Mouse (Mus musculus): ENCODE results near the gene Necab3. TPM values are rescaled to one million over a fixed set of nuclear protein-coding genes. Genes with fewer than 3 reads are reported as not detected.

The Necab3 gene
- polyA plus RNA-seq, 1 experiment: 1.2 TPM

- DNase-seq (ENCODE audit: low spot score): no peak
Observed at GRCm38 (mm10) chr2:154571976-154572375, 13.3 kb upstream of the Necab3 start.

DNA sequence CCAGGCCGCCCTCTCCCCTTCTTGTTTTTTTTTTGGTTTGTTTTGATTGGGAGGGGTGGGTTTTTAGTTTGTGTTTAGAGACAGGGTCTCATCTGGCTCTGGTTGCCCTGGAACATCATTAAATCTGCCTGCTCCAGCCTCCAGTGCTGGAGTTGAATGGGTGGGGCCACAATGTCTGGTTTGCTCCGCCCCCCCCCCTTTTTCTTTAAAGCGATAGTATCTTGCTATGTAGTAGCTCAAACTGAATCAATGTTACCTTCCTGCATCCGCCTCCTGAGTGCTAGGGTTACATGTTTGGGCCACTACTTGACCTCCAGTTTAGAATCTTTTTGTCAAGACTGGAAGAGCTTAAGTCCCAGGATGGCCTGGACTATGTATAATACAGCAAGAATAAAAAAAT is 12.6 kb upstream of the Necab3 start:
- DNase-seq (ENCODE audit: low spot score): no peak

GRCm38 (mm10) chr2:154570666-154571065 is 12.0 kb upstream of the Necab3 start:
- DNase-seq (ENCODE audit: low spot score): no peak

- DNase-seq (ENCODE audit: low spot score): peak; percentile 87
Observed at GRCm38 (mm10) chr2:154569836-154570286, 11.2 kb upstream of the Necab3 start, which contains the start of gene E2f1. Gene E2f1, minus strand, starts transcription at chr2:154569892.

- no peak for DNase-seq (ENCODE audit: low spot score)
Observed at GRCm38 (mm10) chr2:154569071-154569748, 10.5 kb upstream of the Necab3 start.

- no peak for DNase-seq (ENCODE audit: low spot score)
Observed at GRCm38 (mm10) chr2:154568329-154569070, 9.8 kb upstream of the Necab3 start.

- DNase-seq (ENCODE audit: low spot score): no peak
Observed at GRCm38 (mm10) chr2:154567766-154568165, 9.1 kb upstream of the Necab3 start.

DNA sequence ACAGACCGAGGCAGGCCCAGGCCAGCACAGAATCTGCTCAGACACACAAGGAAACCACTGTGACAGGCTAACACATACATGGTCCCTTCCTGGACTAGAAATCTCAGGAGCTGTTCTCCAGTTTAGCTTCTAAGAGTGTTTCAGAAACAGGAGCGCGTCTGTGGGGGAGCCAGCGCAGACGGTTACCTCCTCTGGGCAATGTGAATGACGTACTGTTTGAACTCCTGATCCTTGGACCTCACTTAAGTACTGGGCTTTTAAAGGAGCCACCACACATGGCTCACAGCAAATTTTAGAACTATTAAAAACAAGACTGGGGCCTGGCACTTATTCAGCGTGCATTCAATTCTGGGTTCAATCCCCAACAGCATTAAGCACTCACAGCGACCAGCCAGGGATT is 8.0 kb upstream of the Necab3 start:
- DNase-seq (ENCODE audit: low spot score): no peak

- DNase-seq (ENCODE audit: low spot score): no peak
Observed at GRCm38 (mm10) chr2:154565562-154565961, 6.9 kb upstream of the Necab3 start.

- no peak for DNase-seq (ENCODE audit: low spot score)
Observed at GRCm38 (mm10) chr2:154563612-154564170, 5.0 kb upstream of the Necab3 start.

DNA sequence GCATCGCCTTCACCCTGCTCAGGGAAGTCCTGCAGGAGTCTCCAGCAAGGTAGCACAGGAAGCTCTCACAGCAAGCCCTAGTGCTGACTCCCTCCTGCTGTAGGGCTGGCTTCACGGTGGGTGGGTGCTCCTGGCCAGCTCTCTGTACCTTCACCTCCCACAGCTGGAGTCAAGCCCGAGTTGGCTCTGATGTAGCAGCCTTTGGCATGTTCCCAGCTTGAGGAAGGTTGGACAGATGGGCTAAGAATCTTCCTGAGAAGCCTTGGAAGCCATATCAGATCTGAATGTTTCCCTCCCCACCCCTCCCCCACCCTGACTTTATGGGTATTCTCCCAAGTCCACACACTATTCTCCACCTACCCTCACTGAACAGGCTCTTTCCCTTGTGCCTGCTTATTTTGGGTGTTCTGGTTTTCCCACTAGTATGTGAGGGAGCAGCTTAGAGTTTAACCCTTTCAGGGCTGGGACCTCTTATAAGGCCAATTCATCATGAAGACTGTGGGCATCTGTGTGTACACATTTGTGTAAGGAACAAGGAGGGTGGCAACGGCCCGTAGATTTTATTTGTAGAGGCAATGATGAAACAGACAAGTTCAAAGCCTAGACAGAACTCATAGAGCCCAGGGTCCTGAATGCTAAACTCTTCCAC is 1.4 kb downstream of the Necab3 start:
- DNase-seq (ENCODE audit: low spot score): no peak

DNA sequence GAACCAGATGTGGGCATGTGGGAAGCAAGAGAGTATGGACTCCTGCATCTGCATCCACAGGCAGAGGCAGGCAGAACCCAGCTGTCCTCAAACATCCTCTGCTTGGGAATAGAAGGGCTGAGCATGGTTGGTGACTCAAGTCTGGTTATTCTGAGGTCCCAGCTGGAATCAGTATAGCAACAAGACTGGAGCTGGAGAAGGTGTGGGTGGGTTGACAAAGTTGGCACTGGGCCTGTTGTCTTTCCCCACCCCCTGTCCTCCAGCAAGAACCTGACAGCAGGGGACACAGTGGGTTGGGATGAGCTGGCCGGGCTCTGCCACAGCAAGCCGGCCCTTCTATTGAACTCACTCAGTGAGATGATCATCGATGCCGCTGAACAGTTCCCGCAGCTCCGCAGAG is 3.5 kb downstream of the Necab3 start:
- DNase-seq (ENCODE audit: low spot score): no peak

- peak; percentile 46 for DNase-seq (ENCODE audit: low spot score)
Observed at GRCm38 (mm10) chr2:154552424-154552907, 6.2 kb downstream of the Necab3 start.

DNA sequence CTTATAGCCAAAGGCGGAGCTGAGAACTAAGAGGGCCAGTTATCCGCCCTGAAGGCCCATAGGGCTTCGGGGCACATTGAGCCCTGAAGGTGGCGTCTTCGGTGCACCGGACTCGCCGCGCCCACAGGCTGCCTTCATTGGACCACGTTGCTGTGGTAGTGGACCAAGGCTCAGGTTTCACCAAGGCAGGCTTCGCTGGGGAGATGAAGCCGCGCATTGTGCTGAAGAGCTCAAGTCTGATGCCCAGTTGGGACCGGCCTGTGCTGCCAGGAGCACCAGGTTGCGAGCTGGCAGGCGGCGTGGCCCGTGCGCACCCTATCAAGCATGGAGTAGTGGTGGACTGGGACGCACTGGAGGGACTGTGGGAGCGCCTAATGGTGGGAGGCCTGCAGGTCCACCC is 6.8 kb downstream of the Necab3 start:
- no peak for DNase-seq (ENCODE audit: low spot score)

DNA sequence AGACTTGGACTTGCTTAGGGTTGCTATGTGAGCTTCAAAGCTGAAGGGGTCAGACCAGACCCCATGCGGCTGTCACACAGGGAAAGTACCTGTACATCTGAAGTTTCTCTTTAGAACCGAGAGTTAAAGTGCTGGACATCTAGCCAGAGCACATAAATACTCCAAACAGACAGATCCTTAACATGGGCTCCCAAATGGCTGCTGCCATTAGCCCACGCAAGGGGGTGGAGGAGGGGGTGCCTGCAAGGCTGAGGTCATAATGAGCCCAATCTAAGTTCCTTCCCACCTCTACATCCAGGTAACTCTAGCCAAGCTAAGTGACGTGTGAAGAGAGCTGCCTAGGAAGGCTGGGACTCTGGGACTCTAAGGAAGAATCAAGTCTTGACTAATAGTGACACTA is 7.2 kb downstream of the Necab3 start, which contains the start of gene Actl10:
Actl10 (plus strand) TSS at position 301 of the 400 bp plus-strand sequence.
- DNase-seq (ENCODE audit: low spot score): no peak

DNA sequence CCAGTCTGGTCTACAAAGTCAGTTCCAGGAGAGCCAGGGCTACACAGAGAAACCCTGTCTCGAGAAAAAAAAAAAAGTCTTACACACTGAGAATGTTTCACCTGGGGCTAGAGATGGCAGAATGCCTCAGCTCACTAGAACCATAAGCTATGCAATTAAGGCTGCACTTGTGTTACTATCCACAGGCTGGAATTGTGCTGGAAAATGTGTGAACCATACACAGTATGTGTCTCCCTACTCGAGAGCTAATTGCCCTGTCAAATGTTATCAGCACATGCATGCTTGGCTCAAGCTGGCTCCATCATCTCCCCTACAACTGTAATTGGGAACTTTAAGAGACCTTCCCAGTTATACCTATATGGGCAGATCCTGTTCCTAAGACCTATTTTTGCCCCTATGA is 7.8 kb downstream of the Necab3 start:
- no peak for DNase-seq (ENCODE audit: low spot score)

DNA sequence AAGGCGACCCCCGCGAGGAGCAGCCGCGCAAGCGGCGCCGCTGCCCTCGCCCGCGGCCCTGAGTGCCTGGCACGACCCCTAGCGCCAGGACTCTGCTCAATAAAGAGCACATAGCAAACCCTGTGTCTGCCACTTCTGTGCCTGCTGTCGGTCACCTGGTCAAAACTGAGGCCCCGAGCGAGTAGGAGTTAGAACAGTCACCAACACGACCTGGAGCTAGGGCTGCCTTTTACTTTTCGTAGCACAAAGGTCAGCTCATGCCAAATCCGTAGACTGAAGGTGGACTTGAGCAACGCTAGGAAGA is 8.9 kb downstream of the Necab3 start:
- no peak for DNase-seq (ENCODE audit: low spot score)

- DNase-seq (ENCODE audit: low spot score): no peak
Observed at GRCm38 (mm10) chr2:154549127-154549885, 9.4 kb downstream of the Necab3 start.

DNA sequence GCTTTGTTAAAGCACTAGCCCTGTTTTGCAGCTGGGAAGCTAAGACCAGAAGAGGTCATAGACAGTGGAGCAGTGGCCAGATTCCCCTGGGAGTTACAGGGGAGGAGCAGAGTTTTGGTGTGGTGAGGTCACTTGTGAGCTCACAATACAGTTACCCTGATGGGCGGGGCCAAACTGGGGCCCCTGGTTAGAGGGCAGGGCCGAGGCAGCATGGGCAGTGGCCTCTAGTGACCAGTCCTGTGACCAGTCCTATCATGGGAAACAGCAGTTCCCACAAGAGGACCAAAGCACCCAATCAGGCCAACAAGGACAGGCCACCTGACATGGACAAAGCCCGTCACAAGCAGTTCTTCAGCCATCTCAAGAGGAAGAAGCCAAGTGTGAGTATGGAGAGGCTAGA is 10.0 kb downstream of the Necab3 start:
- DNase-seq (ENCODE audit: low spot score): no peak

GRCm38 (mm10) chr2:154546711-154547110 is 12.0 kb downstream of the Necab3 start, which contains the start of gene 1700003F12Rik:
Gene 1700003F12Rik, plus strand, starts transcription at chr2:154547085.
- no peak for DNase-seq (ENCODE audit: low spot score)

- no peak for DNase-seq (ENCODE audit: low spot score)
Observed at GRCm38 (mm10) chr2:154543567-154544347, 14.9 kb downstream of the Necab3 start.

Measured in urinary bladder, adult 2 months (tissue).